Mouse (Mus musculus): ENCODE measurements around the gene Sik3.

GRCm38 (mm10) chr9:46148723-46149122 lies 136.1 kb downstream of the Sik3 start:
- TF ChIP-seq CTCF (IDR thresholded peaks at IDR 0.05; ENCODE audit: control insufficient read depth, insufficient read depth, insufficient replicate concordance, low read depth, low read length) (no peak), POLR2A (IDR thresholded peaks at IDR 0.05; ENCODE audit: control insufficient read depth, low read depth, low read length) (no peak)
